Mouse (Mus musculus): ENCODE data around the gene Eef2k. TPM values are rescaled to one million over a fixed set of nuclear protein-coding genes. Genes with fewer than 3 reads are reported as not detected.
"Not testable (repeated sequence)": the region's sequence is repeated elsewhere in the genome, so short reads cannot be mapped to it uniquely, and the experiment has no call there.

Eef2k gene
- total RNA-seq, 2 experiments from 2014 or later, result 53.1 to 88.8 TPM

DNA sequence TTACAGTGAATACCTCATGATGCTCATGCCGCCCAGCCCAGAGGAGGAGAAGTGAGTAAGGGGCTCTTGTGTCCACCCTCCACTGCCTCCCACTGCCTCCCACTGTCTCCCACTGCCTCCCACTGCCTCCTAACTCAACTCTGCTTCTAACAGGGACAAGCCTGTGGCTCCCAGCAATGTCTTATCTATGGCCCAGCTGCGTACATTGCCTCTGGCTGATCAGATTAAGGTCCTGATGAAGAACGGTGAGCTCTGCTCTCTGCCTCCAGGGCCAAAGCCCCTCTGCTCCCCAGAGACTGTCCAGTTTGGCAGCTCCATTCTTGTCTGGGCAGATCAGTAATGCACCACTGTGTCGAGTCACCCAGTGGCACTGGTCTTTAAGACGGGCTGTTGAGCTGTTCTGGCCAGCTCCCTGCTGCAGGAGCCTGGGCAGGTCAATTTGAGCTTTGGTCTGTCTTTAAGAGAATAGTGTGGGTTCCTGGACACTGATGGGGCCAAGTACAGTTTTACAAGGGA is 91.1 kb downstream of the Eef2k start:
- intact Hi-C loops (cut with DNase I), result loop anchor here (1.0 to 2.0 kb wide), 2 partner anchors 131 to 187 kb away; no protein-coding TSS in a partner anchor
- Histone ChIP-seq H3K27ac (no peak overlapping the region), H3K4me3 (no peak overlapping the region)
- no peak for TF ChIP-seq CTCF (IDR thresholded peaks at IDR 0.05)
- no peak for DNase-seq

DNA sequence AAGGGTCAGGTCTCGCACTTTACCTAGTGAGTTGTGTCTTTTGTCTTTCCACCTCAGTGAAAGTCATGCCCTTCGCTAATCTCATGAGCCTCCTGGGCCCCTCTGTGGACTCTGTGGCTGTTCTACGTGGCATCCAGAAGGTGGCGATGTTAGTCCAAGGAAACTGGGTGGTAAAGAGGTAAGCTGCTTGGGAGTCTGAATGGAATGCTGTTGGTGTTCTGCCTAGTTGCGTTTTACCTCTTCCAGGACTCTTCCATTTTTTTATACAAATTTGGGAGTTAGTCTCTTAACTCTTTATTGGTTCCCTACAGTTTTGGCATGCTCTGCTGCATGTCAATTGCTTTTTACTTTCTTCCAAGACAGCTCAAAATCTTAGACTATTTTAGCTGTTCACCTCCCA is 92.1 kb downstream of the Eef2k start:
- intact Hi-C loops (cut with DNase I), result loop anchor here (1.0 to 2.0 kb wide), 2 partner anchors 130 to 186 kb away; no protein-coding TSS in a partner anchor
- peak; percentile 41 for DNase-seq
- Histone ChIP-seq H3K4me3 (no peak overlapping the region), H3K27ac (no peak overlapping the region)
- peak; percentile 88 for TF ChIP-seq CTCF (IDR thresholded peaks at IDR 0.05)

DNA sequence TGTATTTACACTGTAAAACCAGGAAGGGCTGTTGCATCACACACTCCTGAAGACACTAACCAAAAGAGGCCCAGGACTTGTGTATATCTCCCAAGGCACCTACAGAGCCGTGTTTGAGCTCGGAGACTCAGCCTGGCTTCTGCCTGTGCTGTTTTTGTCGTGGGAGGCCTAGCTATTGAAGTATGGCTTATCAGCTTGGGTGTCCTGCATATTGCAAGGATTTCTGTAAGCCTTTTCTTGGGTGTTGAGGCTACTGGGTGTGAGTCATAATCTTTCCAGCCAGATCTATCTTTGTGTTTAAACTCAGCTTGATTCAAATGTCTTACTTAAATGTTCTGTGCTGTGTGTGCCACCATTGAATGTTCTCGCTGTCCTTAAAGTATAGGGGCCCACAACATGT is 93.9 kb downstream of the Eef2k start:
- intact Hi-C loops (cut with DNase I), result no loop called here
- Histone ChIP-seq H3K4me3 (no peak overlapping the region), H3K27ac (no peak overlapping the region)
- no peak for DNase-seq
- no peak for TF ChIP-seq CTCF (IDR thresholded peaks at IDR 0.05)

DNA sequence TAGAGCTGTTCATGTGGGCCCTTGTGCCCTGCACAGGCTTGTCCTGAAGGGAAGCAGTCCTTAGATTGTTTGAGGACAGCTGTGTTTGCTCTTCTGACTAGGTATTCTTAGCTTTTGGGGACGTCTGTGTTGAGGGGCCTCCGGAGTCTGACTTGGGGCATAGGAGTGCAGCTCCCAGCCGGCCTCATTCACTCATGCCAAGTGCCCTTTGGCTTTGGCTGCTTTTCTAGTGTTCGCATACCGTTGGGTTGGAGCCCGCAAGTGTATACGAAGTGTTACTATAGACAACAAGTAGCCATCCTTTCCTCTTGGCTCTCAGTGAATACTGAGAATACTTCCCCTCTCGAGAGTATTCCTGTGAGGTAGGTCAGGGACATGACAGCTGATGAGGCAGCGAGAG is 95.6 kb downstream of the Eef2k start:
- H3K4me3 ChIP-seq, result no peak overlapping the region
- TF ChIP-seq CTCF (IDR thresholded peaks at IDR 0.05), result no peak
- no peak for DNase-seq
- intact Hi-C loops (cut with DNase I), result no loop called here
- no peak overlapping the region for H3K27ac ChIP-seq

DNA sequence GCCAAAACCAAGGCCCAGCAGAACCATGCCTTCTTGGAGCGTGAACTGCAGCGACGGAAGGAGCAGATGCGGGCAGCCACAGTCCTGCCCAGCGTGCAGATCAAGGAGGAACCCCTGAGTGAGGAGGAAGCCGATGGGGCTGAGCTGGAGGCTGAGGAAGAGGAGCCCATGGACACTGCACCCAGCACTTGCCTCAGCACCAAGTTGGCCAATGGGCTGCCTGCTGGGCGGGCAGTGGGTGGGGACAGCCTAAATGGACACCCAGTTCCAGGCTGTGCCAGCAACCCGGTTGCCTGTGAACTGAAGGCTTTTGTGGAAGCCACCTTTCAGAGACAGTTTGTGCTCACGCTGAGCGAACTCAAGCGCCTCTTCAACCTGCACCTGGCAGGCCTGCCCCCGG is 97.7 kb downstream of the Eef2k start:
- H3K4me3 ChIP-seq, result no peak overlapping the region
- intact Hi-C loops (cut with DNase I), result no loop called here
- no peak for TF ChIP-seq CTCF (IDR thresholded peaks at IDR 0.05)
- no peak overlapping the region for H3K27ac ChIP-seq
- DNase-seq, result peak; percentile 35

DNA sequence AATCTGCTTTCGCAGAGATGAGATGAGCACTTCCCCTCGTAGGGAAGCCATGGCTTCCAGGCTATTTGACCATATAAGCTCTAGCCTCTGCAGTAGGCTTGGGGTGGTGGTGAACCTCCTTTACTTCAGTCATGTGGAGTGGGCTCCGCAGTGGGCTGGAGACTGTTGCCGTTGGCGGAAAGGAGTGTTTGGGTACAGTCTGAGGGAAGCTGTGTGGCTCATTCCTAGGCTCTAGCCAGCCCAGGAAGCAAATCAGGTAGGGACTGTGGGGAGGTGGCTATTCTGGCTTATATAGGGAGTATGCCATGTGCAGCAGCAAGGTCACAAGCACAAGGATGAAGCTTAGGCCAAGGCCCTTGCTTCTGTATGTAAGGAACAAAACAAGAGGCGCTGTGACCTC is 98.6 kb downstream of the Eef2k start:
- TF ChIP-seq CTCF (IDR thresholded peaks at IDR 0.05), result no peak
- Histone ChIP-seq H3K4me3 (no peak overlapping the region), H3K27ac (no peak overlapping the region)
- intact Hi-C loops (cut with DNase I), result no loop called here
- DNase-seq, result no peak

DNA sequence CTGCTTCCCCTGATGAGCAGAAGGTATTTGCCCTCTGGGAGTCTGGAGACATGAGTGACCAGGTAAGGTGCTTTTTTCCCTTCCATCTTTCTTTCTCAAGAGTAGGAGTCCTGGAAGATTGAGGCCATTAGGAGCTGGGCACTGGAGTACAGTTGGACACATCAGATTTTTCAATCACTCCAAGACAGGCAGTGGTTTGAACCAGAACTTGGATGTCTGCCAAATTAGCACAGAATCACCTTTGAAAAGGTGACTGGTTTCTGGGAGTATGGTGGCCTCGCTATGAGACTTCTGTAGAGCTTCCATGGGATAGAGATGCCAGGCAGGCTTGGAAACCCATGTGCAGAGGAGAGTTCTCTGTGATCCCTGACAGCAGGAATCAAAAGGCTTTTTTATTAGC is 99.9 kb downstream of the Eef2k start:
- no peak for TF ChIP-seq CTCF (IDR thresholded peaks at IDR 0.05)
- intact Hi-C loops (cut with DNase I), result no loop called here
- no peak overlapping the region for H3K4me3 ChIP-seq
- no peak overlapping the region for H3K27ac ChIP-seq
- no peak for DNase-seq

DNA sequence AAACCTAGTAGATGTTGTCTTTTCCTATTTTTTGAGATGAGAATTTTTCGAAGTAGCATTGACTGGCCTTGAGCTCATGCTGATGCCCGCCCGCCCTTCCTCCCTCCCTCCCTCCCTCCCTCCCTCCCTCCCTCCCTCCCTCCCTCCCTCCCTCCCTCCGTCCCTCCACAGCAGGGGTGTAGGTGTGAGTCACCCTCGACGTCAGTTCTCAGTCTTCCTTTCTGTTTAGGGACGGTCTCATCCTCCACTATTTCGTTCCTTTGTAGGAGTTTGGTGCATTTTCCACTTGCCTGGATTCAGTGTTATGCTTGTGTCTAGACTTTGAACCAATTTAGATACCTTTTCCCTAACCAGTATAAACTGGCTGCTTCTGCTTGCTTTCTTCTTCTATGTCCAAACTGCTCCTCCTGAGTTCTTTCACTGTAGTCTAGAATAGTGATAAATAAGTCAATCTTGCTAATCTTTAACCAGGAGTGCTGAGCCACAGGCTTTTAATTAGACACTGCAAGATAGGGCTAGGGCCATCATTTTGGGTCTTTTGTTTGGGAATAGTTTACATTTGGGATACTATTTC is 101.4 kb downstream of the Eef2k start:
- intact Hi-C loops (cut with DNase I), result no loop called here
- no peak overlapping the region for H3K27ac ChIP-seq
- TF ChIP-seq CTCF (IDR thresholded peaks at IDR 0.05), result no peak
- DNase-seq, result no peak
- no peak overlapping the region for H3K4me3 ChIP-seq

DNA sequence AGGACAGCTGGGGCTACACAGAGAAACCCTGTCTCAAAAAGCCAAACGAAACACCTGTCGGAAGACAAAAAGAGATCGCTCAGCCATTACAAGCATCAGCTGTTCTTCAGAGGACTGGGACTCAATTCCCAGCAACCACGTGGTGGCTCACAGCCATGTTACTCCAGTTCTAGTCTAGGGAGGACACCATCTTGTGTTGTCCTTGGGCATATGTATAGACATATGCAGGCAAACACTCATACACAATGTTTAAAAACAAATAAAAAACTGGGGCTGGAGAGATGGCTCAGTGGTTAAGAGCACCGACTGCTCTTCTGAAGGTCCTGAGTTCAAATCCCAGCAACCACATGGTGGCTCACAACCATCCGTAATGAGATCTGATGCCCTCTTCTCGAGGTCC is 111.0 kb downstream of the Eef2k start:
- intact Hi-C loops (cut with DNase I); H3K4me3 ChIP-seq; DNase-seq; H3K27ac ChIP-seq: not testable (repeated sequence)

Other genes starting within 250 kb of the Eef2k start
- gene Uqcrc2, start 207.7 kb upstream of the Eef2k start, total RNA-seq (2021), result 100 to 1,000 TPM; 459 to 637 TPM
- not detected for gene Pdzd9, start 172.5 kb upstream of the Eef2k start, total RNA-seq (2021)
- gene Mosmo, start 165.2 kb upstream of the Eef2k start, total RNA-seq (2021), result 10 to 100 TPM; 19.5 to 23.0 TPM
- gene Vwa3a, start 103.5 kb upstream of the Eef2k start, total RNA-seq (2021), result 1 to 10 TPM in 1 of 2 experiments, under 1 TPM in 1; 0.48 to 1.1 TPM
- gene Gm5737, start 30.5 kb upstream of the Eef2k start, total RNA-seq (2021), result under 1 TPM; 0.31 to 0.42 TPM
- 10 to 100 TPM in 1 of 2 experiments, 1 to 10 TPM in 1; 8.8 to 11.0 TPM for gene Polr3e, start 74.9 kb downstream of the Eef2k start, total RNA-seq (2021)
- 1 to 10 TPM; 2.2 to 5.4 TPM for gene Cdr2, start 139.5 kb downstream of the Eef2k start, total RNA-seq (2021)
- not detected for gene Mfsd13b, start 139.7 kb downstream of the Eef2k start, total RNA-seq (2021)
- 10 to 100 TPM; 20.3 to 23.5 TPM for gene Mettl9, start 191.6 kb downstream of the Eef2k start, total RNA-seq (2021)
- gene Igsf6, start 231.7 kb downstream of the Eef2k start, total RNA-seq (2021), result under 1 TPM; 0.31 to 0.38 TPM
- under 1 TPM; 0.31 to 0.61 TPM for gene Otoa, start 238.8 kb downstream of the Eef2k start, total RNA-seq (2021)